Mouse (Mus musculus): ENCODE measurements around the gene Tollip. TPM values are rescaled to one million over a fixed set of nuclear protein-coding genes. Genes with fewer than 3 reads are reported as not detected.
A peak's percentile ranks its signal among the peaks of the same experiment; 100 is the strongest.
"Not testable (repeated sequence)": the region's sequence is repeated elsewhere in the genome, so short reads cannot be mapped to it uniquely, and the experiment has no call there.

The Tollip gene
- polyA plus RNA-seq, 1 experiment from 2014 or later, result 38.0 TPM

DNA sequence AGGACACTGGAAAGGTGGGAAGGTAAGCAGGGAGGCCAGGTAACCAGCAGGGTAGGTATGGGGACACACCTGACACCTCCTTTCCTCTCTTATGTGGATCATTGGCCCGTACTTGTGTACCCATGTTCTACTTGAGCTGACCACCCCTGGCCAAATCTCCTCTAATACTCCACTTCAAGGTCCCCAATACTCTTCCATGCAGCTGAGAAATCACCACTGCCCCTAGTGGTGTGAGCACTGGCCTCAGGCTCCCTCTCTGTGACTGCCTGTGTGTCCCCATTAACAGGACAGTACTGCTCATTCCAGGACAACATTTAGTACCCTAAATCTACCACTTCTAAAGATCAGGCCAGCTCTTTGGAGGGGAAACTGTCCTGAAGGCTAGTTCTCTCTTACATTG lies 29.7 kb upstream of the Tollip start:
- Histone ChIP-seq H3K27ac (replicated peaks; ENCODE audit: low read depth, low read length) (no peak overlapping the region), H3K4me1 (ENCODE audit: control insufficient read depth, insufficient read depth, low read length) (0 out of 2 replicates have a peak, but pooled peaks cover 5% of the 10 kb centered on the region), H3K4me3 (ENCODE audit: low read depth, low read length) (no peak overlapping the region), H3K27me3 (ENCODE audit: control insufficient read depth, insufficient read depth, low read length) (peaks cover 53% of the 10 kb centered on the region), H3K4me2 (ENCODE audit: low read depth, severe bottlenecking) (no peak overlapping the region), H3K9me3 (ENCODE audit: control insufficient read depth, low read length) (no peaks in the 10 kb centered on the region), H3K9ac (ENCODE audit: low read length) (no peak overlapping the region), H3K36me3 (ENCODE audit: control insufficient read depth, insufficient read depth, low read length) (no peaks in the 10 kb centered on the region)
- WGBS, result 88% methylated on average over 1 of the region's 1 CpGs
- no peak for DNase-seq (ENCODE audit: low spot score)
- ATAC-seq (ENCODE audit: insufficient number of reproducible peaks, low FRiP score, low TSS enrichment, low read depth), result no peak

DNA sequence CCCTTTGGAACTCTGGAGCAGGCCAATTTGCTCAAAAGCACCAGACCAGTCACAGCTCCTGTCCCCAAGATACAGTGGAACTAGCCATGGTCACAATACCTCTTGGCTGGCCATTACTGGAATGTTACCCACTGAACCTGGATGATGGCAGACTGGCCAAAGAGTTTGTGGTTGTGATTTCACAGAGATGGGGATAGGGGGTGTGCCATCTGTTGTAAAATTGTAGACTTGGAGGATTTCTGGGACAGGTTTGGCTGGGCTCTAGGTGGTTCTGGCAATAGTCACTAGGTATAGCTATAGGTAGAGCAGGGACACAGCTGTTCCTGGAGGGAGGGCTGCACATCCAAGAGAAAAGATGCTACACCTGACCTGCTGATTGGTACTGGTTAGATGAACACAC lies 29.2 kb upstream of the Tollip start:
- no peak overlapping the region for H3K27ac ChIP-seq (replicated peaks; ENCODE audit: low read depth, low read length)
- ATAC-seq (ENCODE audit: insufficient number of reproducible peaks, low FRiP score, low TSS enrichment, low read depth), result no peak
- no peaks in the 10 kb centered on the region for H3K9me3 ChIP-seq (ENCODE audit: control insufficient read depth, low read length)
- no peak overlapping the region for H3K9ac ChIP-seq (ENCODE audit: low read length)
- H3K4me2 ChIP-seq (ENCODE audit: low read depth, severe bottlenecking), result no peak overlapping the region
- no peak for DNase-seq (ENCODE audit: low spot score)
- no peak overlapping the region for H3K4me3 ChIP-seq (ENCODE audit: low read depth, low read length)
- peaks cover 50% of the 10 kb centered on the region for H3K27me3 ChIP-seq (ENCODE audit: control insufficient read depth, insufficient read depth, low read length)
- 0 out of 2 replicates have a peak, but pooled peaks cover 5% of the 10 kb centered on the region for H3K4me1 ChIP-seq (ENCODE audit: control insufficient read depth, insufficient read depth, low read length)
- no peaks in the 10 kb centered on the region for H3K36me3 ChIP-seq (ENCODE audit: control insufficient read depth, insufficient read depth, low read length)

GRCm38 (mm10) chr7:141945927-141946326 lies 27.6 kb upstream of the Tollip start:
- Histone ChIP-seq H3K9ac (ENCODE audit: low read length) (no peak overlapping the region), H3K36me3 (ENCODE audit: control insufficient read depth, insufficient read depth, low read length) (no peaks in the 10 kb centered on the region), H3K4me3 (ENCODE audit: low read depth, low read length) (no peak overlapping the region), H3K27me3 (ENCODE audit: control insufficient read depth, insufficient read depth, low read length) (peaks cover 36% of the 10 kb centered on the region), H3K9me3 (ENCODE audit: control insufficient read depth, low read length) (no peaks in the 10 kb centered on the region), H3K4me1 (ENCODE audit: control insufficient read depth, insufficient read depth, low read length) (0 out of 2 replicates have a peak, but pooled peaks cover 5% of the 10 kb centered on the region), H3K27ac (replicated peaks; ENCODE audit: low read depth, low read length) (no peak overlapping the region), H3K4me2 (ENCODE audit: low read depth, severe bottlenecking) (no peak overlapping the region)
- no peak for ATAC-seq (ENCODE audit: insufficient number of reproducible peaks, low FRiP score, low TSS enrichment, low read depth)
- WGBS, result 33% methylated on average over 7 of the region's 7 CpGs
- DNase-seq (ENCODE audit: low spot score), result no peak

DNA sequence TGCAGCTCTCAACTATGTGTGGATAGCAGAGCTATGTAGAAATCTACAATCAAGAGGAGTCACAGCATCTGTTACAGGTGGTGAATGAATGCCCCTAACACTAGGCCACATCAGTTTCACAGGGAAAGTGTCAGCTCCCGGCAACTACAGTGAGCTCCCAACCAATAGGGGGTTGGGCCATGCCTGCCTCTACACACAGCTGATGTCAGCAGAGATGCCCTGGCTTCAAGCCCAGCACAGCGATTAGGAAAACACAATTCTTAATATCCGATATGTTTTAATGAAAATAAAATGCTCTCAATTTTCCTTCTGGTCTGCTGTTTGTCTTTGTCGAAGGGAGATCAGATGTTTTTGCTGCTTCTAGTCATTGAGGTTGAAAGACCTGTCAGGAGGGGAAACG lies 25.1 kb upstream of the Tollip start:
- Histone ChIP-seq H3K4me1 (ENCODE audit: control insufficient read depth, insufficient read depth, low read length) (no peaks in the 10 kb centered on the region), H3K9me3 (ENCODE audit: control insufficient read depth, low read length) (no peaks in the 10 kb centered on the region), H3K9ac (ENCODE audit: low read length) (no peak overlapping the region), H3K4me3 (ENCODE audit: low read depth, low read length) (no peak overlapping the region), H3K4me2 (ENCODE audit: low read depth, severe bottlenecking) (no peak overlapping the region), H3K36me3 (ENCODE audit: control insufficient read depth, insufficient read depth, low read length) (no peaks in the 10 kb centered on the region), H3K27me3 (ENCODE audit: control insufficient read depth, insufficient read depth, low read length) (peaks cover 13% of the 10 kb centered on the region), H3K27ac (replicated peaks; ENCODE audit: low read depth, low read length) (no peak overlapping the region)
- ATAC-seq (ENCODE audit: insufficient number of reproducible peaks, low FRiP score, low TSS enrichment, low read depth), result no peak
- no peak for DNase-seq (ENCODE audit: low spot score)
- 86% methylated on average over 5 of the region's 5 CpGs for WGBS

DNA sequence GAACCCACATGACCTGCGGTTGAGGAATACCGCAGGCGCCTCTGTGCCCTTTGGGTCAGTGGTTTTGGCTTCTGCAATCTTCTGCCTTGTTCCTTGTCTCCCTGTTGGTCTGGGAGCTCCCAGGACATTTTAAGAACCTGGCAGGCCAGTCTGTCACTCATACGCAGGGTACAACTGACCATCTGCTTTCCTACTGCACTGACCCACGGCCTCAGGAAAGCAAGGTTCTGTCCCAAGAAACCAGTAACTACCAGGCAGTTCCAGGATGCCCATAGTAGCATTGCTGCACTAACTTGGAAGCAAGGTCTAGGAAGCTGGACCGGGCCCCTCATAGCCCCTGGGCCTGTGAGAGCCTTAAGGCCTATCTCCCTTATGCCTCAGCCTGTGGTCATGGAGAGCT lies 16.6 kb upstream of the Tollip start:
- H3K36me3 ChIP-seq (ENCODE audit: control insufficient read depth, insufficient read depth, low read length), result no peaks in the 10 kb centered on the region
- H3K9ac ChIP-seq (ENCODE audit: low read length), result no peak overlapping the region
- H3K4me2 ChIP-seq (ENCODE audit: low read depth, severe bottlenecking), result no peak overlapping the region
- H3K4me1 ChIP-seq (ENCODE audit: control insufficient read depth, insufficient read depth, low read length), result no peaks in the 10 kb centered on the region
- no peak overlapping the region for H3K4me3 ChIP-seq (ENCODE audit: low read depth, low read length)
- ATAC-seq (ENCODE audit: insufficient number of reproducible peaks, low FRiP score, low TSS enrichment, low read depth) (no peak), DNase-seq (ENCODE audit: low spot score) (no peak)
- no peaks in the 10 kb centered on the region for H3K9me3 ChIP-seq (ENCODE audit: control insufficient read depth, low read length)
- no peak overlapping the region for H3K27ac ChIP-seq (replicated peaks; ENCODE audit: low read depth, low read length)
- no peaks in the 10 kb centered on the region for H3K27me3 ChIP-seq (ENCODE audit: control insufficient read depth, insufficient read depth, low read length)
- 90% methylated on average over 6 of the region's 6 CpGs for WGBS

DNA sequence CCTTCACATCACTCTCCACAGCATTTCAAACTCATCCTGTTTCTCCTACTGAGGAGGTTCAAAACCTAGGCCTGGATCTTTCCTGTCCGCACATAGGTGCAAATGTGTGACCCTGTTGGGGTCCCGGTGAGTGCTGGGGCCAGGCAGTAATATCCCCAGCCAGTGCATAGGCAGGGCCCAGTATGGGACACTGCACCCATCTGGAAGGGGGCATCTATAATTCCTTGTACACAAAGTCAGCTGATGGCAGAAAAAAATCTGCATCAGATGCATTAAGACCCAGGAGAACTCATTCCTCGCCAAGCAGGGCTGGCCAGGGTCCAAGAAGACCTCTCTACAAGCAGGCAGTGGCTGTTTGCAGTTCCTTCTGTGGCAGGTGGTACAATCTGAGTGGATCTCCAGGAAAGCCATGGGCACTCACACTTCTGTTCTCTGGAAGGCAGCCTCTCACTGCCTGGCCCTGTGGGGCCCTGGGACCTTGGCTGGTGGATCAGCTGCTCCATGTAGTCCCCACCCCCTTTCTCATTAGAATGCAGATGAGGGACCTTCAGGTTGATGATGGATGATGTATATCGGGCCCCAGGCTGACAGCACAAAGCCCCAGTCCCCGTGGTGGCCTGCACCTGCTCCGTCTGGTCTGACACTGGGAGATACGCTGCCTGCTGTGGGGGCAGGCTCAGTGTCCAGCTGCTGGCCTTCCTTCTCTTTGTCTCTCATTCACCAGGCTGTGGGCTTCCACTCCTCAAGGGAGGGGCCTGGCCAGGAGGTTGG lies 16.0 kb upstream of the Tollip start:
- no peak for DNase-seq (ENCODE audit: low spot score)
- Histone ChIP-seq H3K27me3 (ENCODE audit: control insufficient read depth, insufficient read depth, low read length) (no peaks in the 10 kb centered on the region), H3K9me3 (ENCODE audit: control insufficient read depth, low read length) (no peaks in the 10 kb centered on the region), H3K4me3 (ENCODE audit: low read depth, low read length) (no peak overlapping the region), H3K36me3 (ENCODE audit: control insufficient read depth, insufficient read depth, low read length) (no peaks in the 10 kb centered on the region), H3K4me2 (ENCODE audit: low read depth, severe bottlenecking) (no peak overlapping the region), H3K4me1 (ENCODE audit: control insufficient read depth, insufficient read depth, low read length) (no peaks in the 10 kb centered on the region), H3K9ac (ENCODE audit: low read length) (no peak overlapping the region), H3K27ac (replicated peaks; ENCODE audit: low read depth, low read length) (no peak overlapping the region)
- no peak for ATAC-seq (ENCODE audit: insufficient number of reproducible peaks, low FRiP score, low TSS enrichment, low read depth)
- 72% methylated on average over 7 of the region's 7 CpGs for WGBS

DNA sequence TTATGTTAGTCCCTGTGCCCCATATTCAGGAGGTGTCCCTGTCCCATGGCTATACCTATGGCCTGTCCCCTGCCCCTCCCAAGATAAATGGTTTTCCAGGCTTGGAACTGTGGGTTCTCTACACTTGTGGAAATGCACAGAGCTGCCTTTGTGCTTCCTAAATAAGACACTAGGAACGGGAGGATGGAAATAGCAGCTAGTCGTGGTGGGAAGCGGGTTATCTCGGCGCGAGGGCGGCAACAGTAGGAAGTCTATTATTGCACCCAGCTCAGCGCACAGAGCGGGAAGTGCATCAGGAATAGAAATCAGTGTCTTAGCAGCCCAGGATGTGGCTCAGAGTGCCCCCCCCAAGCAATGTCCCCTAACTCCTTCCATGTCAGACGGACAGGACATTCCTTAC lies 10.3 kb upstream of the Tollip start:
- DNase-seq (ENCODE audit: low spot score) (no peak), ATAC-seq (ENCODE audit: insufficient number of reproducible peaks, low FRiP score, low TSS enrichment, low read depth) (no peak)
- Histone ChIP-seq H3K36me3 (ENCODE audit: control insufficient read depth, insufficient read depth, low read length) (no peaks in the 10 kb centered on the region), H3K4me3 (ENCODE audit: low read depth, low read length) (no peak overlapping the region), H3K9ac (ENCODE audit: low read length) (no peak overlapping the region), H3K9me3 (ENCODE audit: control insufficient read depth, low read length) (no peaks in the 10 kb centered on the region), H3K27ac (replicated peaks; ENCODE audit: low read depth, low read length) (no peak overlapping the region), H3K4me2 (ENCODE audit: low read depth, severe bottlenecking) (no peak overlapping the region), H3K27me3 (ENCODE audit: control insufficient read depth, insufficient read depth, low read length) (no peaks in the 10 kb centered on the region), H3K4me1 (ENCODE audit: control insufficient read depth, insufficient read depth, low read length) (no peaks in the 10 kb centered on the region)
- WGBS, result 85% methylated on average over 10 of the region's 10 CpGs

- H3K9me3 ChIP-seq (ENCODE audit: control insufficient read depth, low read length), result no peaks in the 10 kb centered on the region
- no peak overlapping the region for H3K4me3 ChIP-seq (ENCODE audit: low read depth, low read length)
- H3K4me1 ChIP-seq (ENCODE audit: control insufficient read depth, insufficient read depth, low read length), result no peaks in the 10 kb centered on the region
- H3K4me2 ChIP-seq (ENCODE audit: low read depth, severe bottlenecking), result no peak overlapping the region
- H3K27me3 ChIP-seq (ENCODE audit: control insufficient read depth, insufficient read depth, low read length), result no peaks in the 10 kb centered on the region
- no peaks in the 10 kb centered on the region for H3K36me3 ChIP-seq (ENCODE audit: control insufficient read depth, insufficient read depth, low read length)
- no peak overlapping the region for H3K27ac ChIP-seq (replicated peaks; ENCODE audit: low read depth, low read length)
- ATAC-seq (ENCODE audit: insufficient number of reproducible peaks, low FRiP score, low TSS enrichment, low read depth) (no peak), DNase-seq (ENCODE audit: low spot score) (peak; percentile 89)
- WGBS, result 10% methylated on average over 7 of the region's 7 CpGs
- H3K9ac ChIP-seq (ENCODE audit: low read length), result no peak overlapping the region
Measured at GRCm38 (mm10) chr7:141924917-141925316, 6.6 kb upstream of the Tollip start.

DNA sequence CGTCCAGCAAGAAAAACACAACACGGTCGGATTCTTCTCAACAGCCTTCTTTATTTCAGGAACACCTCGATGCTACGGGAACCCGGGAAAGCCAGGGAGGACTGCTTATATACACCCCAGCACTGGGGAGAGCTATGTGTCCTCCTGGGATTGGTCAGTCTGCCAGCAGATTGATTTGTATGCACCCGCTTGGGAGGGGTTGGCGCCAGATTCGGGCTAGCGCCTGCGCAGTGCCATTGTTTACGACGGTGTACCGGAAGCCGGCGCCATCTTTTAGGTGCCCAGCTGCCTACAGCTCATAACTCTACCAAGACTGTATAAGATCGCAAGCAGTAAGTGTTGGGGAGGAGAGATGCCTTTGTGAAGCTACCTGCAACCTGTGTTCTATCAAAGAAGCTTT lies 5.8 kb upstream of the Tollip start:
- H3K4me3 ChIP-seq (ENCODE audit: low read depth, low read length); H3K9me3 ChIP-seq (ENCODE audit: control insufficient read depth, low read length); DNase-seq (ENCODE audit: low spot score); H3K36me3 ChIP-seq (ENCODE audit: control insufficient read depth, insufficient read depth, low read length); H3K9ac ChIP-seq (ENCODE audit: low read length); H3K27ac ChIP-seq (replicated peaks; ENCODE audit: low read depth, low read length); H3K4me1 ChIP-seq (ENCODE audit: control insufficient read depth, insufficient read depth, low read length); H3K27me3 ChIP-seq (ENCODE audit: control insufficient read depth, insufficient read depth, low read length); H3K4me2 ChIP-seq (ENCODE audit: low read depth, severe bottlenecking); ATAC-seq (ENCODE audit: insufficient number of reproducible peaks, low FRiP score, low TSS enrichment, low read depth): not testable (repeated sequence)
- WGBS, result 93% methylated on average over 17 of the region's 17 CpGs

Data from limb, embryonic 11.5 days (tissue).